Comparison of ENCODE assay signal across 17 mouse cellular contexts in the genomic region with DNA sequence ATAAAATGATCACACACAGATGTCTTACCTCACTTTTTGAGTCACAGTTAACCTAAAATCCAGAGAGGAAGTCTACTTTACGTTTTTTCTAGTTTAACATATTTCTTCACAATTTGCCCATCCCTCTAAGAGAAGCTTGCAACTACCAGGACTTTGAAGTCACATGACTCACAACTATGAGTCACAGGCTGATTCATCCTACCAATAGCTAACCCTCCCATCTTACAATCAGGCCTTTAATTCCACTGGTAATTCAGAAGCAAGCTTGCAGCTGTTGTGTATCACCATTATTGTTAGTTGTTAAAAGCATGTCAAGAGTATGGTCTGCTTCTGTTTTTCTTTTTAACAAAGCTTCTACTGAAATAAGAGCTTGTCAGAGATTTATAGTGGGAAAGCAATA. TPM values are rescaled to one million over a fixed set of nuclear protein-coding genes. Genes with fewer than 3 reads are reported as not detected.
DNase-seq lines count a peak whose midpoint lies in the region; ATAC-seq lines count a peak whose summit lies in the region.
"Had no signal": no experiment of that assay in that cellular context is flagged by ENCODE, and none has a peak within 500 bp of the region (broad histone marks: within the 10 kb centered on the region; RNA-seq: fewer than 3 reads in every experiment).

No protein-coding gene starts in this region.

- peak; percentile 4 for DNase-seq in embryonic facial prominence, embryonic 14.5 days (ENCODE audit: low spot score)
- no peak for DNase-seq in embryonic facial prominence, embryonic 10.5 days (ENCODE audit: low spot score)
- peak; percentile 21 for DNase-seq in layer of hippocampus, adult 9-11 months
- DNase-seq in layer of hippocampus, postnatal 14 days (ENCODE audit: low spot score in 2 of 2) = no peak
- DNase-seq in T-cell, adult 2 months (ENCODE audit: low spot score) = peak; percentile 48
- DNase-seq in midbrain, embryonic 11.5 days (ENCODE audit: low spot score, missing footprints) = no peak
- DNase-seq: adrenal gland, postnatal 14 days; B cell, adult 2 months; kidney, postnatal 25 days; lung, adult 2 months; midbrain, embryonic 14.5 days; thymus, adult 2 months had no signal

- no peak overlapping the region for H3K27ac ChIP-seq in embryonic facial prominence, embryonic 14.5 days (replicated peaks; ENCODE audit: low read depth, low read length)
- H3K27ac ChIP-seq in embryonic facial prominence, embryonic 10.5 days (replicated peaks) = no peak overlapping the region
- no peak overlapping the region for H3K27ac ChIP-seq in midbrain, embryonic 11.5 days (ENCODE audit: low read depth, low read length)
- no peak overlapping the region for H3K27ac ChIP-seq in forebrain, embryonic 16.5 days (ENCODE audit: low read length)
- H3K27ac ChIP-seq: heart, embryonic 13.5 days; left cerebral cortex, adult 2 months had no signal

- no peak overlapping the region for H3K9ac ChIP-seq in embryonic facial prominence, embryonic 14.5 days (ENCODE audit: low read depth, low read length)
- no peak overlapping the region for H3K9ac ChIP-seq in midbrain, embryonic 11.5 days (ENCODE audit: low read length)
- no peak overlapping the region for H3K9ac ChIP-seq in forebrain, embryonic 16.5 days (replicated peaks; ENCODE audit: low read depth, low read length)
- H3K9ac ChIP-seq: heart, embryonic 13.5 days had no signal

- H3K4me1 ChIP-seq in embryonic facial prominence, embryonic 14.5 days (ENCODE audit: control insufficient read depth, insufficient read depth, low read length) = no peaks in the 10 kb centered on the region
- H3K4me1 ChIP-seq in embryonic facial prominence, embryonic 10.5 days = no peaks in the 10 kb centered on the region
- peaks cover 2% of the 10 kb centered on the region; the same call in 1 of the 2 replicates for H3K4me1 ChIP-seq in midbrain, embryonic 11.5 days (ENCODE audit: control insufficient read depth, insufficient read depth, low read length)
- H3K4me1 ChIP-seq in forebrain, embryonic 16.5 days (replicated peaks; ENCODE audit: control insufficient read depth, insufficient read depth, low read length) = peaks cover 16% of the 10 kb centered on the region
- H3K4me1 ChIP-seq: heart, embryonic 13.5 days had no signal

- ATAC-seq in embryonic facial prominence, embryonic 14.5 days (ENCODE audit: low read depth) = no peak
- ATAC-seq in monocyte, adult 5-6 weeks (replicated peaks; ENCODE audit: insufficient number of reproducible peaks, low FRiP score, low TSS enrichment, poor library complexity, severe bottlenecking) = peak; percentile 87
- ATAC-seq in midbrain, embryonic 11.5 days (ENCODE audit: low FRiP score) = no peak
- no peak for ATAC-seq in forebrain, embryonic 16.5 days
- ATAC-seq: hindbrain, embryonic 16.5 days had no signal

- no peak overlapping the region for H3K4me2 ChIP-seq in embryonic facial prominence, embryonic 14.5 days (ENCODE audit: low read depth, low read length)
- no peak overlapping the region for H3K4me2 ChIP-seq in midbrain, embryonic 11.5 days
- H3K4me2 ChIP-seq in forebrain, embryonic 16.5 days (ENCODE audit: low read length) = no peak overlapping the region
- H3K4me2 ChIP-seq: heart, embryonic 13.5 days had no signal

- no peaks in the 10 kb centered on the region for H3K36me3 ChIP-seq in embryonic facial prominence, embryonic 14.5 days (ENCODE audit: control insufficient read depth, insufficient read depth, low read length)
- no peaks in the 10 kb centered on the region for H3K36me3 ChIP-seq in embryonic facial prominence, embryonic 10.5 days (replicated peaks)
- no peaks in the 10 kb centered on the region for H3K36me3 ChIP-seq in midbrain, embryonic 11.5 days (ENCODE audit: control insufficient read depth, insufficient read depth, low read length)
- H3K36me3 ChIP-seq in forebrain, embryonic 16.5 days (ENCODE audit: control insufficient read depth, insufficient read depth) = no peaks in the 10 kb centered on the region
- H3K36me3 ChIP-seq: heart, embryonic 13.5 days had no signal

- 45% methylated on average over 1 of the region's 1 CpGs for WGBS in embryonic facial prominence, embryonic 14.5 days
- WGBS in embryonic facial prominence, embryonic 10.5 days = 71% methylated on average over 1 of the region's 1 CpGs
- WGBS in midbrain, embryonic 11.5 days = 79% methylated on average over 1 of the region's 1 CpGs
- WGBS in forebrain, embryonic 16.5 days = 44% methylated on average over 1 of the region's 1 CpGs

- no peak overlapping the region for H3K4me3 ChIP-seq in embryonic facial prominence, embryonic 14.5 days (ENCODE audit: low read depth, low read length)
- no peak overlapping the region for H3K4me3 ChIP-seq in embryonic facial prominence, embryonic 10.5 days
- no peak overlapping the region for H3K4me3 ChIP-seq in midbrain, embryonic 11.5 days (ENCODE audit: low read depth, low read length)
- H3K4me3 ChIP-seq in forebrain, embryonic 16.5 days (replicated peaks; ENCODE audit: low read length) = no peak overlapping the region
- H3K4me3 ChIP-seq: heart, embryonic 13.5 days; left cerebral cortex, adult 2 months had no signal

- H3K27me3 ChIP-seq in embryonic facial prominence, embryonic 14.5 days (replicated peaks; ENCODE audit: control insufficient read depth, insufficient read depth, low read length) = no peaks in the 10 kb centered on the region
- H3K27me3 ChIP-seq in embryonic facial prominence, embryonic 10.5 days (replicated peaks; ENCODE audit: low read depth, poor library complexity, severe bottlenecking) = no peaks in the 10 kb centered on the region
- H3K27me3 ChIP-seq in midbrain, embryonic 11.5 days (ENCODE audit: control insufficient read depth, insufficient read depth, low read length) = no peaks in the 10 kb centered on the region
- no peaks in the 10 kb centered on the region for H3K27me3 ChIP-seq in forebrain, embryonic 16.5 days (replicated peaks; ENCODE audit: control insufficient read depth, insufficient read depth, low read length)
- H3K27me3 ChIP-seq: heart, embryonic 13.5 days had no signal

- H3K9me3 ChIP-seq in embryonic facial prominence, embryonic 14.5 days (ENCODE audit: control insufficient read depth, low read length) = no peaks in the 10 kb centered on the region
- H3K9me3 ChIP-seq in embryonic facial prominence, embryonic 10.5 days = no peaks in the 10 kb centered on the region
- no peaks in the 10 kb centered on the region for H3K9me3 ChIP-seq in midbrain, embryonic 11.5 days (ENCODE audit: control insufficient read depth, low read length)
- H3K9me3 ChIP-seq in forebrain, embryonic 16.5 days (ENCODE audit: control insufficient read depth, low read length) = no peaks in the 10 kb centered on the region
- H3K9me3 ChIP-seq: heart, embryonic 13.5 days had no signal

RNA-seq across cellular contexts. Expression of a gene that starts 26.8 kb away (rescaled TPM):
- 1.0 and 1.2 TPM in 2 replicates for polyA plus RNA-seq in embryonic facial prominence, embryonic 14.5 days (2014; fragmentation: Nextera tagmentation; extraction: Ambion mirVana)
- 2.1 and 2.3 TPM in 2 replicates for polyA plus RNA-seq in embryonic facial prominence, embryonic 10.5 days (2016; fragmentation: Nextera tagmentation; extraction: Ambion mirVana)
- 10 to 100 TPM; 13.8 to 17.1 TPM for total RNA-seq in layer of hippocampus, postnatal 14 days (2021)
- total RNA-seq in monocyte, adult 5-6 weeks (2017) = 5.3 to 23.6 TPM (median 8.3 TPM) in 3 replicates
- polyA plus RNA-seq in midbrain, embryonic 11.5 days (2014; fragmentation: Nextera tagmentation; extraction: Ambion mirVana) = 4.1 and 4.6 TPM in 2 replicates
- 14.7 and 15.7 TPM in 2 replicates for polyA plus RNA-seq in forebrain, embryonic 16.5 days (2015; fragmentation: Nextera tagmentation; extraction: Ambion mirVana)

RNA-seq across cellular contexts. Expression of a gene that starts 38.2 kb away (rescaled TPM):
- 0.42 and 0.46 TPM in 2 replicates for polyA plus RNA-seq in embryonic facial prominence, embryonic 14.5 days (2014; fragmentation: Nextera tagmentation; extraction: Ambion mirVana)
- polyA plus RNA-seq in embryonic facial prominence, embryonic 10.5 days (2016; fragmentation: Nextera tagmentation; extraction: Ambion mirVana) = 0.02 and 0.03 TPM in 2 replicates
- total RNA-seq in layer of hippocampus, postnatal 14 days (2021) = 10 to 100 TPM; 76.1 to 82.3 TPM
- total RNA-seq in monocyte, adult 5-6 weeks (2017) = 0.10 TPM in 1 of 3 replicates, not detected in the others
- 0.18 and 0.28 TPM in 2 replicates for polyA plus RNA-seq in midbrain, embryonic 11.5 days (2014; fragmentation: Nextera tagmentation; extraction: Ambion mirVana)
- 0.72 and 0.94 TPM in 2 replicates for polyA plus RNA-seq in forebrain, embryonic 16.5 days (2015; fragmentation: Nextera tagmentation; extraction: Ambion mirVana)

Comparison
In these comparisons a context has a peak if more than half of its experiments do, and no peak if none do; other contexts are left out.
1. DNase-seq: peak in embryonic facial prominence, embryonic 14.5 days (single experiment), layer of hippocampus, adult 9-11 months (single experiment) and T-cell, adult 2 months (single experiment); none in embryonic facial prominence, embryonic 10.5 days (single experiment), layer of hippocampus, postnatal 14 days (0 of 2) and midbrain, embryonic 11.5 days (single experiment).